Comparison of ENCODE assay signal across 7 mouse cellular contexts in the genomic region with DNA sequence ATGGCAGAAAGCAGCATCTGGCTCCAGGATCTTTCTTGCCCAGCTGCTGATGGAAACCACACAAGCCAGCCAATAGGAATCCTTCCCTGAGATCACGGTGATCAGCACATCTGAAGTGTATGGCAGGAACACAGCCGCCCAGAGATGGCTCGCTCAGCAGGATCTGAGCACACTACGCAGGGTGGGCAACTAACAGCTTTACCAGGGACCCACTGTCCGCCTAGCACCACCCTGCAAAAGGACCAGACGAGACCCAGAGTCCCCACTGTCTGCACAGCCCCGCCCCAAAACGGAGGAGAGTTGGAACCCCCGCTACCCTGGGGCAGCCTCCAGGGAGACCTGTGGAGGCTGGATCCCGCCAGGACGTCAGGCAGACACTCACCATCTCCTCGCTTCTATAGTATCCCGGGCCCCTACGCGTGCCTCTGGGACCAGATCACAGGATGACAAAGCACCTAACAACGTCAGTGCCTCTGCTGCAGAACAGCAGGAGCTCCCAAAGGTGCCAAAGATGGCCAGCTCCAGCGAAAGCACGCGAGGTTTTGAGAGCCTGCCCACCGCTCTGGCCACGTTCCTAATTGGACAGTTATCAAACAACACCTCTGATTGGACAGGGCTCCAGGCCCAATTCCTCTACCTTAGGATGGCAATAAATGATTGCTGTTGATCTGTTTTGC. TPM values are rescaled to one million over a fixed set of nuclear protein-coding genes. Genes with fewer than 3 reads are reported as not detected.
DNase-seq lines count a peak whose midpoint lies in the region; ATAC-seq and TF ChIP-seq lines count a peak whose summit lies in the region.

Zfp941 (minus strand) TSS at position 526 of the 677 bp plus-strand sequence.

- peak within 1 kb of the TSS; percentile 58 for H3K9ac ChIP-seq in limb, embryonic 13.5 days
- peak within 1 kb of the TSS; percentile 86 for H3K9ac ChIP-seq in midbrain, postnatal 0 days (replicated peaks; ENCODE audit: low read length, poor library complexity, severe bottlenecking)

- DNase-seq in adrenal gland, postnatal 25 days: peak; percentile 45
- peak; percentile 89 for DNase-seq in cerebellum, adult 9-11 months
- DNase-seq in kidney, adult 8-10 months: peak; percentile 65 to 72
- DNase-seq in midbrain, postnatal 0 days (ENCODE audit: low spot score): peak; percentile 94
- DNase-seq in urinary bladder, postnatal 14 days (ENCODE audit: low spot score): no peak

- peaks cover 3% of the 10 kb centered on the region; the same call in 1 of the 2 replicates for H3K4me1 ChIP-seq in limb, embryonic 13.5 days
- H3K4me1 ChIP-seq in midbrain, postnatal 0 days (ENCODE audit: insufficient read depth, low read length): peaks cover 5% of the 10 kb centered on the region; the same call in 1 of the 2 replicates

- peak within 1 kb of the TSS; percentile 57 for H3K4me3 ChIP-seq in limb, embryonic 13.5 days
- H3K4me3 ChIP-seq in midbrain, postnatal 0 days (ENCODE audit: low read depth, low read length): peak within 1 kb of the TSS; percentile 71

- ATAC-seq in frontal cortex, adult (ENCODE audit: low TSS enrichment): peak; percentile 83
- ATAC-seq in limb, embryonic 13.5 days (ENCODE audit: low FRiP score, low read depth): peak; percentile 76
- ATAC-seq in midbrain, postnatal 0 days (ENCODE audit: low FRiP score): peak; percentile 93

- no peak within 1 kb of the TSS for H3K27ac ChIP-seq in limb, embryonic 13.5 days
- H3K27ac ChIP-seq in midbrain, postnatal 0 days (ENCODE audit: low read depth, low read length): peak within 1 kb of the TSS; percentile 98

- no peak for TF ChIP-seq CTCF in midbrain, postnatal 0 days (IDR thresholded peaks at IDR 0.05)

- no peaks in the 10 kb centered on the region for H3K27me3 ChIP-seq in limb, embryonic 13.5 days
- no peaks in the 10 kb centered on the region for H3K27me3 ChIP-seq in midbrain, postnatal 0 days (ENCODE audit: insufficient read depth, low read length)

- 2% methylated on average over 21 of the region's 21 CpGs for WGBS in limb, embryonic 13.5 days
- WGBS in midbrain, postnatal 0 days: 2% methylated on average over 21 of the region's 21 CpGs

- peak within 1 kb of the TSS; percentile 80 for H3K4me2 ChIP-seq in limb, embryonic 13.5 days (replicated peaks)
- peak within 1 kb of the TSS; percentile 57 for H3K4me2 ChIP-seq in midbrain, postnatal 0 days (ENCODE audit: low read depth, low read length, poor library complexity, severe bottlenecking)

- no peaks in the 10 kb centered on the region for H3K9me3 ChIP-seq in limb, embryonic 13.5 days
- H3K9me3 ChIP-seq in midbrain, postnatal 0 days (ENCODE audit: low read length): no peaks in the 10 kb centered on the region

- H3K36me3 ChIP-seq in limb, embryonic 13.5 days: no peaks in the 10 kb centered on the region
- H3K36me3 ChIP-seq in midbrain, postnatal 0 days (ENCODE audit: insufficient read depth, low read length): no peaks in the 10 kb centered on the region

RNA-seq across cellular contexts. Expression of gene Zfp941, which starts in this region (rescaled TPM):
- 1.8 and 2.6 TPM in 2 replicates for total RNA-seq in adrenal gland, postnatal 25 days (2021)
- 2.7 and 3.0 TPM in 2 replicates for polyA plus RNA-seq in limb, embryonic 13.5 days (2015; fragmentation: Nextera tagmentation; extraction: Ambion mirVana)
- total RNA-seq in midbrain, postnatal 0 days (2014; rRNA removed): 30.0 and 37.6 TPM in 2 replicates
- polyA plus RNA-seq in midbrain, postnatal 0 days (2015; fragmentation: Nextera tagmentation; extraction: Ambion mirVana): 26.1 and 30.9 TPM in 2 replicates
